In the genomic region with DNA sequence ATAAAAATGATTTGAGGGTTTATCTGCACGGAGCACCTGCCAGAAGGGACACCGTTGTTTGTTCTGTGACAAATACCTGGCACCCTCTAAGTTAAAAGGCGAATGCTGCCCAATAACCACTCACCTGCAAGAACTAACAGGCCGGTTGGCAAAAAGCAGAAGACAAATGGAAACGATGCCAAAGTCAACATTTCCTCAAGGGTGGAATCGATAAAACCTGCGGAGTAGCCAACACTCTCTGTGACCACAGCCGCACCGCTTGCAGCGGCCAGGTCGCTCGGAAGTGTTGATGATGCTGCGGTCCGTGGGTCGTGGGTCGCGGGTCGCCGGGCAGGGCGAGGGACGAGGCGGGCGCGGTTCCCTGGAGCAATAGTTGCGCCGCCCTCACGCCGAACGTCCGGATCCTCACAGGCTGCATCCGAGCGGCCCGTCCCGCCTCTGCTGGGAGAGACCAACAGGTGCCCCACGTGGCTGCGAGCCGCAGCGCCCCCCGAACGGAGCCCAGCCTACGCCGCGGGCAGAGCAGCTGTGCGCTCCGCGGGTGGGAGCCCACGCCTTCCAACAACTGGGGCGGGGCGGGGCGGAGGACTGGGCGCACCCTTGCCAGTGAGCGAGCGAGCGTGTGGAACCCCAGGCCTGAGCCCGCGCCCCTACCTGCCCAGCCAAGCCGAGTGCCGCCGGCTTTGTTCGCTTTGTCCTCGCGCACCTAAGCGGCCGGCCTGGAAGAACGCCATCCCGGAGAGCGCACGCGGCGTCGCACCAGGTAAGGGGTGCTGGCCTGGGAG, we compare ENCODE assay signal across 9 mouse cellular contexts. TPM values are rescaled to one million over a fixed set of nuclear protein-coding genes. Genes with fewer than 3 reads are reported as not detected.
DNase-seq lines count a peak whose midpoint lies in the region; ATAC-seq lines count a peak whose summit lies in the region.
"Had no signal": no experiment of that assay in that cellular context is flagged by ENCODE, and none has a peak within 500 bp of the region (broad histone marks: within the 10 kb centered on the region; RNA-seq: fewer than 3 reads in every experiment).

A gene (plus strand): TSS at position 434 of the 785 bp plus-strand sequence.

- H3K4me2 ChIP-seq in hindbrain, embryonic 15.5 days: peak within 1 kb of the TSS; percentile 84
- peak within 1 kb of the TSS; percentile 68 for H3K4me2 ChIP-seq in liver, embryonic 12.5 days
- peak within 1 kb of the TSS; percentile 97 for H3K4me2 ChIP-seq in neural tube, embryonic 13.5 days

- H3K9ac ChIP-seq in hindbrain, embryonic 15.5 days: 0 out of 2 replicates have a peak within 1 kb of the TSS, but pooled peaks have one; percentile 15
- no peak within 1 kb of the TSS for H3K9ac ChIP-seq in liver, embryonic 12.5 days
- peak within 1 kb of the TSS; percentile 60 for H3K9ac ChIP-seq in neural tube, embryonic 13.5 days

- peak within 1 kb of the TSS; percentile 50 for H3K4me3 ChIP-seq in megakaryocyte, embryonic 14.5 days (replicated peaks)
- H3K4me3 ChIP-seq in hindbrain, embryonic 15.5 days: peak within 1 kb of the TSS; percentile 44
- peak within 1 kb of the TSS; percentile 38 for H3K4me3 ChIP-seq in liver, embryonic 12.5 days
- H3K4me3 ChIP-seq in neural tube, embryonic 13.5 days: peak within 1 kb of the TSS; percentile 48

- peak; percentile 62 for DNase-seq in embryo, embryonic 11 days
- no peak for DNase-seq in layer of hippocampus, postnatal 10 days (ENCODE audit: low spot score in 2 of 2)

- peaks cover 11% of the 10 kb centered on the region; the same call in 1 of the 2 replicates for H3K4me1 ChIP-seq in megakaryocyte, embryonic 14.5 days
- H3K4me1 ChIP-seq in hindbrain, embryonic 15.5 days (replicated peaks): peaks cover 22% of the 10 kb centered on the region
- H3K4me1 ChIP-seq in liver, embryonic 12.5 days: peaks cover 6% of the 10 kb centered on the region
- H3K4me1 ChIP-seq in neural tube, embryonic 13.5 days (replicated peaks): peaks cover 31% of the 10 kb centered on the region

- H3K27ac ChIP-seq in hindbrain, embryonic 15.5 days (replicated peaks): no peak within 1 kb of the TSS
- H3K27ac ChIP-seq in liver, embryonic 12.5 days: no peak within 1 kb of the TSS
- no peak within 1 kb of the TSS for H3K27ac ChIP-seq in neural tube, embryonic 13.5 days (replicated peaks)

- no peak for ATAC-seq in megakaryocyte, adult 5-6 weeks (ENCODE audit: poor library complexity, severe bottlenecking)
- 0 out of 2 replicates have a peak, but pooled peaks have one; percentile 42 for ATAC-seq in hindbrain, embryonic 15.5 days (ENCODE audit: low FRiP score, low read depth)
- no peak for ATAC-seq in liver, embryonic 12.5 days
- peak; percentile 53 for ATAC-seq in neural tube, embryonic 13.5 days (ENCODE audit: low read depth)
- ATAC-seq in monocyte, adult 5-6 weeks (replicated peaks; ENCODE audit: insufficient number of reproducible peaks, low FRiP score, low TSS enrichment, poor library complexity, severe bottlenecking): no peak

- no peaks in the 10 kb centered on the region for H3K9me3 ChIP-seq in megakaryocyte, embryonic 14.5 days
- no peaks in the 10 kb centered on the region for H3K9me3 ChIP-seq in hindbrain, embryonic 15.5 days
- H3K9me3 ChIP-seq in liver, embryonic 12.5 days (replicated peaks): no peaks in the 10 kb centered on the region
- H3K9me3 ChIP-seq in neural tube, embryonic 13.5 days: no peaks in the 10 kb centered on the region

- 2% methylated on average over 71 of the region's 71 CpGs for WGBS in hindbrain, embryonic 15.5 days
- 4% methylated on average over 70 of the region's 71 CpGs for WGBS in liver, embryonic 12.5 days (ENCODE audit: insufficient replicate concordance)
- WGBS in neural tube, embryonic 13.5 days: 3% methylated on average over 71 of the region's 71 CpGs

- H3K36me3 ChIP-seq in megakaryocyte, embryonic 14.5 days (replicated peaks; ENCODE audit: low read length): no peaks in the 10 kb centered on the region
- no peaks in the 10 kb centered on the region for H3K36me3 ChIP-seq in hindbrain, embryonic 15.5 days
- no peaks in the 10 kb centered on the region for H3K36me3 ChIP-seq in liver, embryonic 12.5 days
- H3K36me3 ChIP-seq in neural tube, embryonic 13.5 days: no peaks in the 10 kb centered on the region

- peaks cover 91% of the 10 kb centered on the region for H3K27me3 ChIP-seq in megakaryocyte, embryonic 14.5 days (replicated peaks)
- peaks cover 56% of the 10 kb centered on the region for H3K27me3 ChIP-seq in hindbrain, embryonic 15.5 days
- peaks cover 87% of the 10 kb centered on the region for H3K27me3 ChIP-seq in liver, embryonic 12.5 days (replicated peaks)
- peaks cover 79% of the 10 kb centered on the region for H3K27me3 ChIP-seq in neural tube, embryonic 13.5 days

RNA-seq across cellular contexts. Expression of the gene that starts here (rescaled TPM):
- polyA plus RNA-seq in megakaryocyte, embryonic 14.5 days (2012; ENCODE audit: insufficient read depth, low replicate concordance): not detected in 2 replicates
- total RNA-seq in megakaryocyte, adult 5-6 weeks (2015): not detected in 2 replicates
- not detected in 2 replicates for total RNA-seq in megakaryocyte, adult 5-6 weeks (2017)
- 0.50 and 0.62 TPM in 2 replicates for polyA plus RNA-seq in hindbrain, embryonic 15.5 days (2015; fragmentation: Nextera tagmentation; extraction: Ambion mirVana)
- polyA plus RNA-seq in liver, embryonic 12.5 days (2016; fragmentation: Nextera tagmentation; extraction: Ambion mirVana): 0.08 and 0.11 TPM in 2 replicates
- polyA plus RNA-seq in neural tube, embryonic 13.5 days (2015; fragmentation: Nextera tagmentation; extraction: Ambion mirVana): 1.0 and 1.2 TPM in 2 replicates
- total RNA-seq in monocyte, adult 5-6 weeks (2017): not detected in 3 replicates
- under 1 TPM; 0.27 to 0.31 TPM for total RNA-seq in layer of hippocampus, postnatal 10 days (2021)
- total RNA-seq: neutrophil, adult 5-6 weeks had no signal

Comparison
In these comparisons a context has a peak if more than half of its experiments do, and no peak if none do; other contexts are left out.
1. Peak in ATAC-seq, H3K4me3 ChIP-seq, H3K9ac ChIP-seq and H3K4me2 ChIP-seq in hindbrain, embryonic 15.5 days; RNA of the gene not detected or under 1 TPM.